Mouse (Mus musculus): ENCODE data around the gene Zfp385b. TPM values are rescaled to one million over a fixed set of nuclear protein-coding genes. Genes with fewer than 3 reads are reported as not detected.

Zfp385b gene
- total RNA-seq, 4 experiments from 2014 or later, result 54.3 to 59.0 (median 56.3) TPM

- no peak for DNase-seq (ENCODE audit: low spot score in 2 of 2)
Observed at GRCm38 (mm10) chr2:77388186-77388585, 431.3 kb downstream of the Zfp385b start.

- no peak for DNase-seq (ENCODE audit: low spot score in 2 of 2)
Observed at GRCm38 (mm10) chr2:77386515-77386914, 432.9 kb downstream of the Zfp385b start.

DNA sequence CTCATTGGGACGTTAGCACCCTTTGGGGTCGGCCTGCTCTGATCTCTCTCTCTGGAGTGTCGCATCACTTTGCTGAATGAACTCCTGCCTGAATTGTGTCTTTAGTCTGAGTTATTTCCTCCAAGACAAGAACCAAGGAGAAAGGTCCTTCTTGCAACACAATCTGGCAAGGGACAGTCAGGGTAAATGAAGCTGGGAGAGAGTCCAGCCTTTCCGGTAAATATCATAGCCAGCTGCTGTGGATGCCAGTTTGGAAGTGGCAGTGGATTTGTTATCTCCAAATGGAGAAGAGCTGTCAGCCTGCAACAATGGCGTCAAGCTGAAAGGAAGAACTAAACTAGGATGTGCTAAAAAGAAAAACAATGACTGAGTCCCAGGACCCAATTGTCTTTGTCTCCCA lies 436.7 kb downstream of the Zfp385b start:
- DNase-seq (ENCODE audit: low spot score in 2 of 2), result no peak

GRCm38 (mm10) chr2:77379907-77380306 lies 439.5 kb downstream of the Zfp385b start:
- no peak for DNase-seq (ENCODE audit: low spot score in 2 of 2)

DNA sequence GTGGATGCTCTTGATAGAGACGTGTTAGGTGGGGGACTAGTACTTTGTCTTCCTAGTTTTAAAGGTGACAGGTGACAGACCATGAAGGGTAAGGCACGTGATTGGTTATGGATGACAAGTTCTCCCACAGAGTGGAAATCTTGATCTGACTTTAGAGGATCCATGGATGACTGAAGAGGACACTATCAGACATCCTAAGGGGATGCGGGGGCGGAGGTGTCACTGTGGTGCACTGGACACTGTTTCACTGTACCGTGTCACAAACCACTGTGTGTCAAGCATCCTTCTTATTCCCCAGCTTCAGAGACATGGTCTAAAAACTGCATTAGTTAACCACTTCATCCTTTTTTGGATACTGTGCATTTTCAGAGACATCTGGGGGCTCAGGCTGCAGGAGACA lies 440.1 kb downstream of the Zfp385b start:
- DNase-seq (ENCODE audit: low spot score in 2 of 2), result no peak

GRCm38 (mm10) chr2:77376823-77377222 lies 442.6 kb downstream of the Zfp385b start:
- no peak for DNase-seq (ENCODE audit: low spot score in 2 of 2)

DNA sequence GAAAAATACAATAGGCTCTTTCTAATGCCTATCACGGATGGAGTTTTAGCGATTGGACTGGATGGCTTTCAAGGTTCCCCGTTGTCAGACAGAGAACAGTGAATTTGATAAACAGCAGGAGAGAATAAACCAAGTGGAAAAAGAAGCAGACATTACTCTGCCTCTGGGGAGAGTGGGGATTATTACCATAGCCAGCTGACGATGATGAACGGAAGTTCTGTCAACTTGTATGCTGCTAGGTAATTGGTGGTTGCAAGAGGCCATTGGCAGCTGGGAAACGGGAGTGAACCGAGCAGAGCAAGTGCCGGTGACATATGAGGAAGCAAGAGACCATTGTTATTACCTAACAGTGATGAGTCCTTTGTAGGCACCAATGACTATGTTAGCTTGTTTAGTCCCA lies 444.3 kb downstream of the Zfp385b start:
- no peak for DNase-seq (ENCODE audit: low spot score in 2 of 2)

DNA sequence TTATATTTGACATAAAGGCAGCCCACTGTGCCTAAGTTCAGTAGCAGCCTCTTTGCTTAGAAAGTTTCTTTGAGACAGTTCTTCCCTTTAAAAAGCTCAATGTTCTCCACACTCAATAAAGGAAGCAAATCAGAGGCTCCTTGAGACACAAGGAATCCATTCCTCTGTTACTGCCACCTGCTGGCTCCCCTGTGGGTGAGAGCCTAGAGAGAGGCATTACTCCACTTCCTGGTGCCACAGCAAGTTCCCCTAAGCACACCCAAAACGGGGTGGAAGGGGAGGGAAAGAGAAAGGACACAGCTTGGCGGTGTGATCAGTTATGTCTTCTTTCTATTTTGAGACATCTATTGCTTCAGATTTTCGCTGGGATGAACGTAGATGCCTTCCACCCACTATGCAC lies 450.3 kb downstream of the Zfp385b start:
- DNase-seq (ENCODE audit: low spot score in 2 of 2), result no peak

Other genes starting within 250 kb of the Zfp385b start
- 10 to 100 TPM; 24.0 to 29.0 (median 26.2) TPM for gene Cwc22, start 126.7 kb upstream of the Zfp385b start, total RNA-seq (2022)

Data from left cerebral cortex, adult 8-10 months (tissue).